Mouse (Mus musculus): ENCODE results near the gene Gm17949.

Gm17949 gene

DNA sequence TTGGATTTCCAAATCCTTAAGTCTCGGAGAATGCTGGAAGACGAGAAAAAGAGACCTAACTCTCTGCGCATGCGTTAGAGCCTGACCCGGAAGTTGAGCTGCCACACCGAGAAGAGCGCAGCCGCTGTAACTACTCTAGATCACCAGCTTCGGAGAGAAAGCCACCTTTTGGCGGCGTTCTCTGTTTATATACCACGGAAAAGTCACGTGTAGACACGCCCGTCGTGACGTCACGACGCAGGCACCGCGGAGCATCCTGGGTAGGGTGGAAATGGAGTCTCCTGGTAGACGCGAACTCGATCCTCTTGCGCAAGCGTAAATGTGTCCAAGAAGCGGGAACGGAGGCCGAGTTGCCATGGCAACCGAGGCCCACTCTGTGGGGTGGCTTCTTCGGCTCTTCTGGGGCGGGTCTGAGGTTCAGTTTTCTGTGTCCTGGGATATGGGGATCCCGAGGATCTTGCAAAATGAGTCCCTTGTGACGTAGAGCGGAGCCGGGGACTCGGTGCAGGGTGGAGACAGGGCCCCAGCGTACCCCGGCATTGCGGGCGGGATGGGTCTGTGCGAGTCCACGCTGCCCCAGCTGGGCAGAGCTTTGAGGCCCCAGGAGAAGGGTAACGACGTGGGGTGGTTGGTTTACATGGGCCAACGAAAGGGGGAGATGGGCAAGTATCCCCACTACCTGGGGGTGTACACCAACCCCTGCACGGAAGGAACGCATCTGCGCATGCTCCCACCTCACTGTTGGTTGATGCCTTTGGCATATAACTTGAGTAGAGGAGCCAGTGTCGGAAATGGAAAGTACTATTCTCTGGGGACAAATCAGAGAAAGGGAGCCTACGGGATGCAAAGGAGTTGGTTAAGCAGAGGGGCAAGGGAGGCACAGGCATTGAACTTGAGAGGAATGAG lies at the start of gene Gm17949, which contains the start of gene Gtf2f1:
TSS of gene Gm17949 (plus strand) at position 234 of the 906 bp plus-strand sequence.
TSS of gene Gtf2f1 (minus strand) at position 53 of the 906 bp plus-strand sequence.
- DNase-seq (ENCODE audit: low read depth, low spot score): peak; percentile 98

GRCm38 (mm10) chr17:56961880-56962279 lies 49.4 kb upstream of the Gm17949 start:
- DNase-seq (ENCODE audit: low read depth, low spot score): no peak

- DNase-seq (ENCODE audit: low read depth, low spot score): no peak
Observed at GRCm38 (mm10) chr17:56962642-56963405, 48.4 kb upstream of the Gm17949 start.

DNA sequence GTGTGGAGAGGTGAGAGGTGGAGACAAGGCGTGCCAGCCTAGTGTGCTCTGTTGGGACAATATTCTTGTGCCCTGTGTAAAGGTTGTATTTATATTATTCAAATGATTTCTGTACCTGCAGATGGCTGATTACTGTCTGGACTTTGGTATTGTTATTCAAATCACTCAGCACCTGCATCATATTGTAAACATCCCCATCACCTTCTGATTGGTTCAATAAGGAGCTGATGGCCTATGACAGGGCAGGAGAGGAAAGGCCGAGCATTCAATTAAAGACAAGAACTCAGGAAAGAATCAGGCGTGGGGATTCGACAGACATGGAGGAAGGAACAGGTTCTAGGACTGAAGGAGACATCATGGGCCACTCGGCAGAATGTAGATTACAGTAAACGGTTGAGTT lies 47.6 kb upstream of the Gm17949 start:
- DNase-seq (ENCODE audit: low read depth, low spot score): no peak

GRCm38 (mm10) chr17:56969321-56969720 lies 41.9 kb upstream of the Gm17949 start:
- no peak for DNase-seq (ENCODE audit: low read depth, low spot score)

GRCm38 (mm10) chr17:56970081-56970480 lies 41.2 kb upstream of the Gm17949 start:
- no peak for DNase-seq (ENCODE audit: low read depth, low spot score)

DNA sequence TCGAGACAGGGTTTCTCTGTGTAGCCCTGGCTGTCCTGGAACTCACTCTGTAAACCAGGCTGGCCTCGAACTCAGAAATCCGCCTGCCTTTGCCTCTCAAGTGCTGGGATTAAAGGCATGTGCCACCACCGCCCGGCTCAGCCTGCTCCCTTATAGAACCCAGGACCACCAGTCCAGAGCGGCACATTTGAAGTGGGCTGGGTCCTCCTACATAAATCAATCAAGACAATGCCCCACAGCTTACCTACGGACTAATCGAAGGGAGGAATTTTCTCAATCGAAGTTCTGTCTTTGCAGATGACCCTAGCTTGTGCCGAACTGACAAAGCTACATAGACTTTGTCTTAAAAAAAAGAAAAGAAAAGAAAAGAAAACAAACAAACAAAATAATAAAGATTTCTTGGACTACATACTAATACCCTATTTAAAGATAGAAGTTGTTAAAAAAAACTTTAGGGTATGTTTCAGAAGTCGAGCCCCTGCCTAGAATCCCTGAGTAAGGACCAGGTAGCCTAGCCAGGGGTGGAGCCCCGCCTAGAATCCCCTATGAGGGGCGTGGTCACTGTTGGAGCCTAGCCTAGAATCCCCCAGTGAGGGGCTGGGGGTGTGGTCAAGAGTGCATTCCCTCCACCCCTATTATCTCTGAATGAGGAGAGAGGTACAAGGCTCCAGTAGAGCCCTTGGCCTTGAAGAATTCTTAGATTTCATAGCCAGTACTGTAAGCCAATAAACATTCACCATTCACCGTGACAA lies 37.1 kb upstream of the Gm17949 start:
- DNase-seq (ENCODE audit: low read depth, low spot score): no peak

GRCm38 (mm10) chr17:56974708-56975240 lies 36.5 kb upstream of the Gm17949 start:
- no peak for DNase-seq (ENCODE audit: low read depth, low spot score)

DNA sequence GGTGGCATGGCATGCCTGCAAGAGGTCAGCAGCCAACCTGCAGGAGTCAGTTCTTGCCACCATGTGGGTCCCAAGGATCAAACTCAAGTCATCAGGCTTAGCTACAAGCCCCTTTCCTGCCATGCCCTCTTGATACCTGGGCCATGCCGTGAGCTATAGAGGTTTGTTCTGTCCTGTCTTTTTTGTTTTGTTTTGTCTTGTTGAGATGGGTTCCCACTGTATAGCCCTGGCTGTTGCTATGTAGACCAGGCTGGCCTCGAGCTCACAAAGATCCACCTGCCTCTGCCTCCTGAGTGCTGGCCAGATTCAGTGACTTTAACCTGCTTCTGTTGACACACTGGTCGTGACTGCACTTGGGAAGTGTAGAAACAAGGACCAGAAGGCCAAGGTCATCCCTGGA lies 35.9 kb upstream of the Gm17949 start:
- DNase-seq (ENCODE audit: low read depth, low spot score): no peak

DNA sequence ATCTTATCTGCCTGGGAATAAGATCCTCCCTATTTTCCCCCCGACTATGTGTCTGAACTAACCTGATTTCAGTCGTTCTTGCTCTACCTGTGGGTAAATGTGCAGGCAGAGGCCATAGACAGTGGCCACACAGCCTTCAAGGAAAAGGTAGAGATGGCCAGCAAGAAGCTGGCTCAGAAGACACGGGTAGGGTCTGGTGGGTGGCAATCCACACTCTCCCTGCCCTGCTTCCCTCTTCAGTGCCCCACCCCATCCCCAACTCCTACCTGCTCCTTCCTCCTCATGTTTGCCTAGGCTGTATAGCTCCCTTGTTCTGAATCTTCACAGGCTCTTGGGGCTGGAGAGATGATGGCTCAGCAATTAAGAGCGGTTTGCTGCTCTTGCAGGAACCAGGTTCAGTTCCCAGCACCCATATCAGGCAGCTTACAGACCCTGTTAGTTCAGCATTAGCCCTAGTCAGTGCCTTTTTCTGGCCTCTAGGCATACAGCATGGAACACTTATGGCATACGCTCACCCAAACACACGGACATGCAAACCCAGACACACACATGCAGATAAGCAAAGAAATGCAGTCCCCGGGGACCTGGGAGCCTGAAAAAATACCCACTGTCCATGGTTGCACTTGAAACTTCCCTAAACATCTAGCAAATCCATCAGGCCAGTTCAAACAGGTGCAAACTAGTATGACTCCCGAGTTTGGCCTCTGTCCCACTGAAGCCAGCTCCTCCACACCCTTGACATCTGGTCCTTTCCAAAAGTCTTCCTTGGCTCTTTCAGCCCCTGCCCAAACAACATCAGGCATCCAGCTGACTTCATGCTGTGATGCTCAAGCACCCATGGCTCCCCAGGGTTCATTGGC lies 34.5 kb upstream of the Gm17949 start:
- DNase-seq (ENCODE audit: low read depth, low spot score): no peak

DNA sequence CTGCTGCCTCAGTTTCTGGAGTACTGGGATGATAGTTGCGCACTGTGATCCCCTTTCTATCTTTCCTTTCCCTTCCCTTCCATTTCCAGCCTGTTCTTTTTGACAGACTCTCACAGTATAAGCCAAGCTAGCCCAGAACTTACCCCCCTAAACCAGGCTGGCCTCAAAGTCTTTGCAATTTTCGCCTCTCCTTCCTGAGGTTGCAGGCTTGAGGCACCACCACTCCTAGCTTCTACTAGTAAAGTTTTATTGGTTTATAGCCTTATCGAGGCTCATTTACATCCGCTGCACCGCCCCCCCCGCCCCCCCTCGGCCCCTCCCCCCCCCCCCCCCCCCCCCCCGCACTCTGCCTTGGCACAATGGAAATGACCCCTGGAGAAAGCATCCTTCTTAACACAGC lies 31.7 kb upstream of the Gm17949 start:
- DNase-seq (ENCODE audit: low read depth, low spot score): no peak

- no peak for DNase-seq (ENCODE audit: low read depth, low spot score)
Observed at GRCm38 (mm10) chr17:56981049-56981448, 30.2 kb upstream of the Gm17949 start.

- no peak for DNase-seq (ENCODE audit: low read depth, low spot score)
Observed at GRCm38 (mm10) chr17:56982013-56982412, 29.3 kb upstream of the Gm17949 start, which contains the start of gene Acer1. Gene Acer1 (minus strand): TSS chr17:56982126.

DNA sequence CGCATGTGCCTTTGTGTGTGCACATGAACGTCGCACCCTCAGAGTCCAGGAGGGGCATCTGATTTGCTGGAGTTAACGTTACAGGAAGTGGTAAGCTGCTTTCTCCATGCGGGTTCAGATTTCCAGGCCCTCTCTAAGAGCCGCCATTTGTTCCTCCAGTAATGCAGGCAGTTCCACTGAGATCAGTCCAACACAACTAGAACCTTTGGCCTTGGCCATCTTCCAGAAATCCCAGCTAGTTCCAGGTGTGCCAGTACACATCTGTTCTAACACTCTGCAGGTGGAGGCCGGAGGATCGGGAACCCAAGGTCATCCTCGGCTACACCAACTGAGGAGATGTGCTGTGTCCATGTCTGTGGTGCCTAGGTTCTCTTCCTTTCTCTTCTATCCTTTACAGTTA lies 26.4 kb upstream of the Gm17949 start:
- no peak for DNase-seq (ENCODE audit: low read depth, low spot score)

DNA sequence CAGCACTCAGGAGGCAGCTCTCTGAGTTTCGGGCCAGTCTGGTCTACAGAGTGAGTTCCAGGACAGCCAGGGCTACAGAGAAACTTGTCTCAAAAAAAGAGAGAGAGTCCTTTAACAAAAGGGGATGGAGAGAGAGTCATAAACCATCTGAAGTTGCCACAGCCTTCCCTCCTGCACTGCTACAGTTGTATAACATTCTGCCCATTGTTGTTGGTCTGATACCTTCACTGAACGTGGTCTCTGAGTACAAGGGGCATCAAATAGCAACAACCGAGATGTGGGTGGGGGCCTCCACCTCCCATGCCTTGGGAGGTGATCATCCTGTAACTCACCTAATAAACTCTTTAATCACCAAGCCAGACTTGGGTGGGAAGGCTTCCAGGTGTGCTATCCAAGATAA lies 25.6 kb upstream of the Gm17949 start:
- DNase-seq (ENCODE audit: low read depth, low spot score): no peak

DNA sequence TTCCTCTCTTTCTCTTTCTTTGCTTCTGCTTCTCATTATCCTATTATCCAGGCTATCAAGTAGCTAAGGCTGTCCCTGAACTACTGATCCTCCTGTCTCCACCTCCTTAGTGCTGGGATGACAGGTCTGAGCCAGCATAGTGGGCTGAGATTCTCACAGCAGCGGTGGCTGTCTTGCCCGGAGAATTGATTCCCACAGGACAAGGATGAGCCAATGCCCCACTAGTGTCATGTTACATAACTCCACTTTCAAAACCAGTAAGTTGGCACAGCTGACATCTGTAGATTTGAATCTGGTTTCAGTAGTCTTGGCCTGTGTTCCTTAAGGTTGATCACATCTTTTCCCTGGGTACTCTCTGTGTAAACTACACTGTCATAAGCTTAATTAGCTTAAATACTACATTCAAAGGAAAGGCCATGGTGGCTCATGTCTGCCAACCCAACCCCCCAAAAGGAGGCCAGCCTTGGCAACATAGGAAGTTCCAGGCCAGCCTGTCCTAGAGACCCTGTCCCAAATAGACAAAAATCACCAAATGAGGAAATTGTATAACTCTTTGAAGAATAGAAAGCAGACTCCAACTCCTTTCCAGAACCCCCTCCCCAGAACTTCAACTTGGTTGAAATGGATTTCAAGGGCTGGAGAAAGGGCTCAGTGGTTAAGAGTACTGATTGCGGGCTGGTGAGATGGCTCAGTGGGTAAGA lies 25.0 kb upstream of the Gm17949 start:
- DNase-seq (ENCODE audit: low read depth, low spot score): no peak

DNA sequence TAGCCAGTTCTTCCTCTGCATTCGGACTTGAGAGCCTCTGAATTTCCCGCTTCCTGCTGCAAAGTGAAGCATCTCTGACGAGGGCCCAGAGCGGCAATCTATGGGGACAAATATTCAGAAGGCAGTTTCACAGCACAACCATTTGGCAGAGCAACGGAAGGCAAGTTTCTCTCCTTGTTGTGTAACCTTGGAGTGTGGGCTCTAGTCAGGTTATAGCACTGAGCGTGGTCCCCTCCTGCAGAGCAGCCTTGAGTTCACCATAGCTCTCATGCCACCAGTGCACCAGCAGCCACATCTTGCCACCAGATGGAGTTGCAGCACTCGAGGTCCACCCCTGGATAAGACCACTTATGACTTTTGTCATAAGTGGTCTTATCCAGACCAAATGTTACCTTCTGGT lies 22.8 kb upstream of the Gm17949 start:
- no peak for DNase-seq (ENCODE audit: low read depth, low spot score)

- no peak for DNase-seq (ENCODE audit: low read depth, low spot score)
Observed at GRCm38 (mm10) chr17:56988921-56989430, 22.3 kb upstream of the Gm17949 start.

- DNase-seq (ENCODE audit: low read depth, low spot score): no peak
Observed at GRCm38 (mm10) chr17:56989467-56990114, 21.7 kb upstream of the Gm17949 start.

Data from WW6 (cell line).